Mouse (Mus musculus) forebrain, embryonic 15.5 days (tissue): Measurements from ENCODE around the gene Btbd19. TPM values are rescaled to one million over a fixed set of nuclear protein-coding genes. Genes with fewer than 3 reads are reported as not detected.

Experiments used
- ATAC-seq: fragments of 200-750 bp; cut with Nextera tagmentation; replicated peaks from 2 replicates; pipeline ENCODE4 v1.8.0; 2017; ENCODE audit warnings: mild to moderate bottlenecking, moderate TSS enrichment, moderate library complexity
- H3K27ac ChIP-seq: fragments of 300-500 bp; sonication (generic); replicated peaks from 2 replicates; pipeline ENCODE4 v1.5.1; 2015; ENCODE audit warnings: mild to moderate bottlenecking, inconsistent platforms
- H3K27me3 ChIP-seq: fragments of 300-500 bp; sonication (generic); 2 replicates; pipeline ENCODE4 v1.6.1; 2015; ENCODE audit warnings: inconsistent platforms
- H3K36me3 ChIP-seq: fragments of 300-500 bp; sonication (generic); 2 replicates; pipeline ENCODE4 v1.6.1; 2015; ENCODE audit warnings: mild to moderate bottlenecking, inconsistent platforms
- H3K4me1 ChIP-seq: fragments of 300-500 bp; sonication (generic); 2 replicates; pipeline ENCODE4 v1.6.1; 2015; ENCODE audit warnings: inconsistent platforms
- H3K4me2 ChIP-seq: fragments of 300-500 bp; sonication (generic); replicated peaks from 2 replicates; pipeline ENCODE4 v1.6.1; 2015; ENCODE audit warnings: mild to moderate bottlenecking, inconsistent platforms
- H3K4me3 ChIP-seq: fragments of 300-500 bp; sonication (generic); 2 replicates; pipeline ENCODE4 v1.5.1; 2015; ENCODE audit warnings: mild to moderate bottlenecking, inconsistent platforms
- H3K9ac ChIP-seq: fragments of 300-500 bp; sonication (generic); replicated peaks from 2 replicates; pipeline ENCODE4 v1.6.1; 2015; ENCODE audit warnings: mild to moderate bottlenecking, inconsistent platforms
- H3K9me3 ChIP-seq: fragments of 300-500 bp; sonication (generic); 2 replicates; pipeline ENCODE4 v1.6.1; 2016; ENCODE audit warnings: inconsistent platforms
- WGBS: fragments of 180-500 bp; shearing (Covaris S2); methylation state at CpG from one replicate; pipeline ENCODE4 v1.1.7; 2015; ENCODE audit warnings: mixed read lengths; 5-methylcytosine and 5-hydroxymethylcytosine counted together
- polyA plus RNA-seq: library from polyadenylated mRNA; unstranded; fragments of >200 nt; fragmentation: Nextera tagmentation; extraction: Ambion mirVana; gene quantifications from 2 replicates; pipeline ENCODE4 v1.2.1, GENCODE M21; 2015

Gene Btbd19
- 4.4 and 4.6 TPM in 2 replicates for polyA plus RNA-seq

GRCm38 (mm10) chr4:117125348-117125909 is at the start of gene Btbd19:
Gene Btbd19 (minus strand): TSS chr4:117125725.
- peak within 1 kb of the TSS; percentile 78 for H3K27ac ChIP-seq
- no peaks in the 10 kb centered on the region for H3K9me3 ChIP-seq
- no peak within 1 kb of the TSS for H3K4me2 ChIP-seq
- H3K36me3 ChIP-seq, result no peaks in the 10 kb centered on the region
- ATAC-seq, result peak; percentile 26
- H3K9ac ChIP-seq, result peak within 1 kb of the TSS; percentile 14; the same call in 1 of the 2 replicates
- 21% methylated on average over 8 of the region's 8 CpGs for WGBS
- no peaks in the 10 kb centered on the region for H3K27me3 ChIP-seq
- peaks cover 21% of the 10 kb centered on the region for H3K4me1 ChIP-seq
- no peak within 1 kb of the TSS for H3K4me3 ChIP-seq

GRCm38 (mm10) chr4:117169936-117170335 is 44.4 kb upstream of the Btbd19 start:
- Histone ChIP-seq H3K4me3 (no peak overlapping the region), H3K4me2 (no peak overlapping the region), H3K9me3 (no peaks in the 10 kb centered on the region), H3K9ac (no peak overlapping the region), H3K27ac (no peak overlapping the region), H3K4me1 (no peaks in the 10 kb centered on the region), H3K27me3 (no peaks in the 10 kb centered on the region), H3K36me3 (peaks cover 32% of the 10 kb centered on the region)
- no peak for ATAC-seq
- 95% methylated on average over 5 of the region's 5 CpGs for WGBS

- Histone ChIP-seq H3K27ac (no peak overlapping the region), H3K4me1 (0 out of 2 replicates have a peak, but pooled peaks cover 4% of the 10 kb centered on the region), H3K9ac (no peak overlapping the region), H3K36me3 (peaks cover 17% of the 10 kb centered on the region), H3K27me3 (no peaks in the 10 kb centered on the region), H3K4me2 (no peak overlapping the region), H3K4me3 (no peak overlapping the region), H3K9me3 (no peaks in the 10 kb centered on the region)
- ATAC-seq, result 0 out of 2 replicates have a peak, but pooled peaks have one; percentile 63
- 71% methylated on average over 4 of the region's 4 CpGs for WGBS
These were observed 35.7 kb upstream of the Btbd19 start for GRCm38 (mm10) chr4:117161183-117161582.

GRCm38 (mm10) chr4:117159666-117160065 is 34.1 kb upstream of the Btbd19 start:
- Histone ChIP-seq H3K9ac (no peak overlapping the region), H3K9me3 (no peaks in the 10 kb centered on the region), H3K4me1 (peaks cover 11% of the 10 kb centered on the region), H3K4me2 (no peak overlapping the region), H3K27me3 (no peaks in the 10 kb centered on the region), H3K4me3 (no peak overlapping the region), H3K27ac (no peak overlapping the region), H3K36me3 (peaks cover 4% of the 10 kb centered on the region; the same call in 1 of the 2 replicates)
- 80% methylated on average over 10 of the region's 10 CpGs for WGBS
- ATAC-seq, result no peak

GRCm38 (mm10) chr4:117156372-117156771 is 30.8 kb upstream of the Btbd19 start:
- H3K27me3 ChIP-seq, result no peaks in the 10 kb centered on the region
- H3K27ac ChIP-seq, result peak overlapping the region; percentile 92
- peak overlapping the region; percentile 99 for H3K9ac ChIP-seq
- no peak for ATAC-seq
- H3K9me3 ChIP-seq, result no peaks in the 10 kb centered on the region
- 30% methylated on average over 6 of the region's 6 CpGs for WGBS
- peak overlapping the region; percentile 87 for H3K4me2 ChIP-seq
- peaks cover 26% of the 10 kb centered on the region for H3K36me3 ChIP-seq
- peak overlapping the region; percentile 95 for H3K4me3 ChIP-seq
- H3K4me1 ChIP-seq, result peaks cover 25% of the 10 kb centered on the region

- under 1% methylated on average over 52 of the region's 52 CpGs for WGBS
- Histone ChIP-seq H3K36me3 (peaks cover 31% of the 10 kb centered on the region), H3K4me1 (peaks cover 25% of the 10 kb centered on the region), H3K4me2 (peak within 1 kb of the TSS; percentile 87), H3K4me3 (peak within 1 kb of the TSS; percentile 95), H3K27me3 (no peaks in the 10 kb centered on the region), H3K9ac (peak within 1 kb of the TSS; percentile 99), H3K27ac (peak within 1 kb of the TSS; percentile 92), H3K9me3 (no peaks in the 10 kb centered on the region)
- peak; percentile 96 for ATAC-seq
These were observed 30.3 kb upstream of the Btbd19 start, which contains the start of gene Rps8 for GRCm38 (mm10) chr4:117155792-117156355. Gene Rps8 (minus strand): TSS chr4:117156243.

- 2% methylated on average over 44 of the region's 44 CpGs for whole genome bisulfite sequencing
These were observed 29.7 kb upstream of the Btbd19 start for GRCm38 (mm10) chr4:117155020-117155791.

GRCm38 (mm10) chr4:117152714-117153113 is 27.2 kb upstream of the Btbd19 start:
- ATAC-seq, result no peak
- Histone ChIP-seq H3K9me3 (no peaks in the 10 kb centered on the region), H3K27me3 (no peaks in the 10 kb centered on the region), H3K4me2 (no peak overlapping the region), H3K4me3 (no peak overlapping the region), H3K36me3 (peaks cover 51% of the 10 kb centered on the region), H3K27ac (no peak overlapping the region), H3K9ac (no peak overlapping the region), H3K4me1 (peaks cover 25% of the 10 kb centered on the region)
- WGBS, result 82% methylated on average over 5 of the region's 5 CpGs

More at GRCm38 (mm10) chr4:117155020-117155791, 29.7 kb upstream of the Btbd19 start:
- H3K4me1 ChIP-seq, result peaks cover 25% of the 10 kb centered on the region
- peak overlapping the region; percentile 99 for H3K9ac ChIP-seq
- H3K27me3 ChIP-seq, result no peaks in the 10 kb centered on the region
- peak overlapping the region; percentile 92 for H3K27ac ChIP-seq
- peaks cover 37% of the 10 kb centered on the region for H3K36me3 ChIP-seq
- no peaks in the 10 kb centered on the region for H3K9me3 ChIP-seq
- H3K4me2 ChIP-seq, result peak overlapping the region; percentile 87
- peak; percentile 22; the same call in 1 of the 2 replicates for ATAC-seq
- H3K4me3 ChIP-seq, result peak overlapping the region; percentile 95

- Histone ChIP-seq H3K4me1 (peaks cover 23% of the 10 kb centered on the region), H3K4me3 (no peak overlapping the region), H3K27ac (no peak overlapping the region), H3K36me3 (peaks cover 51% of the 10 kb centered on the region), H3K4me2 (no peak overlapping the region), H3K27me3 (no peaks in the 10 kb centered on the region), H3K9me3 (no peaks in the 10 kb centered on the region), H3K9ac (no peak overlapping the region)
- ATAC-seq, result no peak
- 96% methylated on average over 1 of the region's 1 CpGs for WGBS
These were observed 25.9 kb upstream of the Btbd19 start for GRCm38 (mm10) chr4:117151416-117151815.

GRCm38 (mm10) chr4:117150212-117150733 is 24.7 kb upstream of the Btbd19 start:
- no peak overlapping the region for H3K4me3 ChIP-seq
- H3K4me2 ChIP-seq, result no peak overlapping the region
- no peak overlapping the region for H3K9ac ChIP-seq
- H3K36me3 ChIP-seq, result peaks cover 51% of the 10 kb centered on the region
- no peak overlapping the region for H3K27ac ChIP-seq
- peaks cover 20% of the 10 kb centered on the region for H3K4me1 ChIP-seq
- WGBS, result 89% methylated on average over 6 of the region's 6 CpGs
- H3K9me3 ChIP-seq, result no peaks in the 10 kb centered on the region
- no peak for ATAC-seq
- H3K27me3 ChIP-seq, result no peaks in the 10 kb centered on the region

GRCm38 (mm10) chr4:117149291-117150211 is 24.0 kb upstream of the Btbd19 start:
- Histone ChIP-seq H3K4me3 (no peak overlapping the region), H3K9me3 (no peaks in the 10 kb centered on the region), H3K9ac (no peak overlapping the region), H3K4me1 (peaks cover 13% of the 10 kb centered on the region), H3K4me2 (no peak overlapping the region), H3K36me3 (peaks cover 51% of the 10 kb centered on the region), H3K27ac (no peak overlapping the region), H3K27me3 (no peaks in the 10 kb centered on the region)
- 71% methylated on average over 6 of the region's 6 CpGs for WGBS
- ATAC-seq, result no peak; the same call in 1 of the 2 replicates
